Mouse (Mus musculus): Measurements from ENCODE around the gene Rsph14. TPM values are rescaled to one million over a fixed set of nuclear protein-coding genes. Genes with fewer than 3 reads are reported as not detected.

Rsph14 gene
- total RNA-seq, 1 experiment = 0.18 TPM

DNA sequence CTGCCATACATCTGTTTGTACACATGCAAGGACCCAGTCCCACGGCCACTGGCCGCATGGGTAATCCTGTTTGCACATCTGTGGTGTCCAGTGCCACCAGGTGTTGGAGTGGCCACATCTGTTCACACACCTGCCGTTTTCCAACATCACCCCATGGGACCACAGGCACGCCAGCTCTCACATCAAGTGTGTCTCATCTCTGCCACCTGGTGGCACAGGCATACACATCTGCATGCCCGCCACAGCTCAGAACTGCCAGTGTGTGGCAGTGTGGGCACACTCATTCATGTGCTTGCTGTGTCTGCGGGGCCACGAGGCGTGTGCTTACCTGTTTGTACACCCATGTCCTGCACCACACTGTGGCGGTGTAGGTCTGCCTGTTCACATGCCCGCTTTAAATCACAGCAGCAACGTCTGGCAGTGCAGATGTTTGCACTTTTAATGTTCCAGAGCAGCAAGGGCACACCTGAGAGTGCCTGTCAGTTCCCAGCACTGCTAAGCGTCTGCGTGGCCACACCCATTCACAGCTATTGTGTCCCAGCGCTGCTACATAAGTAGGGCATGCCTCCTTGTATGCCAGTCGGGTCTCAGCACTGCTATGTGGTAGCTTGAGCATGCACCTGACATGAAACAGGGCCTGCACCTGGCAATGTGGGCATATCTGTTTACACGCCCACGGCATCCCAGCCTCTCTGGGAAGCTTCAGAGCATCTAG is 111.4 kb downstream of the Rsph14 start:
- in situ Hi-C loops (cut with MboI; ENCODE audit: low sequenced_read_pairs in 2 of 2, unreplicated experiment in 2 of 2) = no loop called here
- Histone ChIP-seq H3K27ac (ENCODE audit: insufficient read depth, low read depth, low read length, poor library complexity, severe bottlenecking) (no peak overlapping the region), H3K9me3 (ENCODE audit: control insufficient read depth, insufficient read depth, low read depth, low read length) (no peaks in the 10 kb centered on the region), H3K4me3 (ENCODE audit: insufficient read depth in 1 of 2, low read depth in 1 of 2, low read length in 2 of 2, poor library complexity in 1 of 2, severe bottlenecking in 1 of 2) (no peak overlapping the region; a peak in 1 of 4 replicates), H3K9ac (ENCODE audit: insufficient read depth, low read depth, low read length, poor library complexity, severe bottlenecking) (no peak overlapping the region), H3K36me3 (ENCODE audit: control insufficient read depth, insufficient read depth, low read length, poor library complexity, severe bottlenecking) (no peaks in the 10 kb centered on the region), H3K4me1 (ENCODE audit: control insufficient read depth in 2 of 2, insufficient read depth in 2 of 2, low read length in 2 of 2, poor library complexity in 1 of 2) (peaks cover 0 to 4% of the 10 kb centered on the region in 2 experiments; a peak in 2 of 4 replicates)
- TF ChIP-seq CHD2 (IDR thresholded peaks at IDR 0.05; ENCODE audit: low read depth, low read length) = no peak
- TF ChIP-seq HCFC1 (IDR thresholded peaks at IDR 0.05; ENCODE audit: borderline replicate concordance, insufficient read depth, low read length) = no peak
- no peak for TF ChIP-seq ZNF384 (IDR thresholded peaks at IDR 0.05; ENCODE audit: low read depth, low read length)
- TF ChIP-seq MAFK (IDR thresholded peaks at IDR 0.05; ENCODE audit: insufficient read depth, low read depth, low read length) = no peak
- peak; percentile 33; the same call in 1 of the 2 replicates for TF ChIP-seq ZC3H11A (IDR thresholded peaks at IDR 0.05; ENCODE audit: borderline replicate concordance, low read depth, low read length)
- DNase-seq (ENCODE audit: low read depth, low spot score) = no peak

DNA sequence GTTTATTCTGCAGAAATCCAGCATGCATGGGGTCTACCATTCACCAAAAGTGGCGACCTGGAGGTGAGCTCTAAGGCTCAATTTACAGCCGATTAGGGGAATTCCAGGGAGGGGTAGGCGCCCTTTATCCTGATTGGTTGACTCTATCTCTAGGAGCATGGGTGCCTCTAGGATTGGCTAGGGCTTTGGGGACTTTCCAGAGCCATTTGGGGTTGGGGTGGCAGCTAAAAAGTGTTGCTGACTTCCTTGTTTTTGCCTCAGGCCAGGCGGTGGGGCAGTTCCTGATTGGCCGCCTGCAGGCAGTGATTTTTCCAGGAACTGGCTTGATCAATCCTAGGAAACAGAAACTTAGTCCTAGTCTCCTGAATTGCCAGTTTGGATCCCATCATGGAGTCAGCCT is 113.1 kb downstream of the Rsph14 start:
- in situ Hi-C loops (cut with MboI; ENCODE audit: low sequenced_read_pairs in 2 of 2, unreplicated experiment in 2 of 2) = no loop called here
- Histone ChIP-seq H3K27ac (ENCODE audit: insufficient read depth, low read depth, low read length, poor library complexity, severe bottlenecking) (no peak overlapping the region), H3K9ac (ENCODE audit: insufficient read depth, low read depth, low read length, poor library complexity, severe bottlenecking) (no peak overlapping the region), H3K36me3 (ENCODE audit: control insufficient read depth, insufficient read depth, low read length, poor library complexity, severe bottlenecking) (no peaks in the 10 kb centered on the region), H3K9me3 (ENCODE audit: control insufficient read depth, insufficient read depth, low read depth, low read length) (no peaks in the 10 kb centered on the region), H3K4me3 (ENCODE audit: insufficient read depth in 1 of 2, low read depth in 1 of 2, low read length in 2 of 2, poor library complexity in 1 of 2, severe bottlenecking in 1 of 2) (no peak overlapping the region; a peak in 1 of 4 replicates), H3K4me1 (ENCODE audit: control insufficient read depth in 2 of 2, insufficient read depth in 2 of 2, low read length in 2 of 2, poor library complexity in 1 of 2) (no peaks in the 10 kb centered on the region)
- DNase-seq (ENCODE audit: low read depth, low spot score) = no peak
- TF ChIP-seq HCFC1 (IDR thresholded peaks at IDR 0.05; ENCODE audit: borderline replicate concordance, insufficient read depth, low read length) (no peak), CHD2 (IDR thresholded peaks at IDR 0.05; ENCODE audit: low read depth, low read length) (no peak), ZC3H11A (IDR thresholded peaks at IDR 0.05; ENCODE audit: borderline replicate concordance, low read depth, low read length) (no peak), MAFK (IDR thresholded peaks at IDR 0.05; ENCODE audit: insufficient read depth, low read depth, low read length) (no peak), ZNF384 (IDR thresholded peaks at IDR 0.05; ENCODE audit: low read depth, low read length) (no peak)

DNA sequence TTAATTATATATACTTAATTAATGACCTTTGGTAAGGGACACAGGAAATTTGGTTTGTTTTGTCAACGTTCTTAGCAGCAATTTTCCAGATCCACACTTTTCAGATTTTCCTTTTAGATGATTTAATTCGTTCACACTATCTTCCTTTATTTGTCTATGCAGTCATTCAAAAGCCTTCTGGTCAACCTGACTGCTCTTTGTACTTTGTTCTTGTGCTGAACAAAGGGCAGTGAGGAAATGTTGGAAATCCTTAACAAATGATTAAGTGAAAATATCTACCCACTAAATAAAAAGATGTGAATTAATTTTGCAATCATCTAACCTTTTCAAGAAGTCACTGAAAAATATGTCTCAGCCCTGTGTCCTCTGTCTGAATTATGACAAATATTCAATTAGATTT is 124.0 kb downstream of the Rsph14 start:
- Histone ChIP-seq H3K4me3 (ENCODE audit: insufficient read depth in 1 of 2, low read depth in 1 of 2, low read length in 2 of 2, poor library complexity in 1 of 2, severe bottlenecking in 1 of 2) (no peak overlapping the region), H3K9me3 (ENCODE audit: control insufficient read depth, insufficient read depth, low read depth, low read length) (no peaks in the 10 kb centered on the region), H3K27ac (ENCODE audit: insufficient read depth, low read depth, low read length, poor library complexity, severe bottlenecking) (no peak overlapping the region), H3K9ac (ENCODE audit: insufficient read depth, low read depth, low read length, poor library complexity, severe bottlenecking) (no peak overlapping the region), H3K36me3 (ENCODE audit: control insufficient read depth, insufficient read depth, low read length, poor library complexity, severe bottlenecking) (no peaks in the 10 kb centered on the region), H3K4me1 (ENCODE audit: control insufficient read depth in 2 of 2, insufficient read depth in 2 of 2, low read length in 2 of 2, poor library complexity in 1 of 2) (no peaks in the 10 kb centered on the region)
- no peak for DNase-seq (ENCODE audit: low read depth, low spot score)
- no peak for TF ChIP-seq ZNF384 (IDR thresholded peaks at IDR 0.05; ENCODE audit: low read depth, low read length)
- no peak for TF ChIP-seq CHD2 (IDR thresholded peaks at IDR 0.05; ENCODE audit: low read depth, low read length)
- TF ChIP-seq MAFK (IDR thresholded peaks at IDR 0.05; ENCODE audit: insufficient read depth, low read depth, low read length) = no peak
- TF ChIP-seq ZC3H11A (IDR thresholded peaks at IDR 0.05; ENCODE audit: borderline replicate concordance, low read depth, low read length) = no peak
- TF ChIP-seq HCFC1 (IDR thresholded peaks at IDR 0.05; ENCODE audit: borderline replicate concordance, insufficient read depth, low read length) = no peak
- in situ Hi-C loops (cut with MboI; ENCODE audit: low sequenced_read_pairs in 2 of 2, unreplicated experiment in 2 of 2) = no loop called here

Other genes starting within 250 kb of the Rsph14 start
- 5.9 and 7.8 TPM in 2 replicates for gene Gnaz, start 65.4 kb downstream of the Rsph14 start, total RNA-seq (2012; rRNA removed)
- gene Rab36, start 4.5 kb upstream of the Rsph14 start, total RNA-seq (2012; rRNA removed) = 0.69 and 0.98 TPM in 2 replicates
- gene Bcr, start 28.0 kb upstream of the Rsph14 start, total RNA-seq (2012; rRNA removed) = 17.9 and 19.5 TPM in 2 replicates
- 23.5 TPM in 2 replicates for gene Specc1l, start 179.5 kb upstream of the Rsph14 start, total RNA-seq (2012; rRNA removed)